Comparison of ENCODE assay signal across 8 mouse cellular contexts in genomic region chr3:67514801-67515273, GRCm38 (mm10). TPM values are rescaled to one million over a fixed set of nuclear protein-coding genes. Genes with fewer than 3 reads are reported as not detected.
DNase-seq lines count a peak whose midpoint lies in the region; ATAC-seq and TF ChIP-seq lines count a peak whose summit lies in the region.

No protein-coding gene starts in this region.

- H3K4me3 ChIP-seq in testis, adult 2 months (ENCODE audit: control insufficient read depth, low read depth, low read length), result peak overlapping the region; percentile 64
- peak overlapping the region; percentile 65 for H3K4me3 ChIP-seq in hindbrain, embryonic 13.5 days
- peak overlapping the region; percentile 54 for H3K4me3 ChIP-seq in liver, postnatal 0 days (ENCODE audit: low read depth, low read length)

- no peaks in the 10 kb centered on the region for H3K9me3 ChIP-seq in hindbrain, embryonic 13.5 days
- H3K9me3 ChIP-seq in liver, postnatal 0 days (ENCODE audit: low read length), result no peaks in the 10 kb centered on the region

- peak; percentile 64 for ATAC-seq in hindbrain, embryonic 13.5 days (ENCODE audit: low FRiP score)
- ATAC-seq in liver, postnatal 0 days, result peak; percentile 51

- H3K4me1 ChIP-seq in testis, adult 2 months (ENCODE audit: control insufficient read depth, insufficient read depth, low read length), result peaks cover 15% of the 10 kb centered on the region
- peaks cover 12% of the 10 kb centered on the region for H3K4me1 ChIP-seq in hindbrain, embryonic 13.5 days (replicated peaks)
- 0 out of 2 replicates have a peak, but pooled peaks cover 2% of the 10 kb centered on the region for H3K4me1 ChIP-seq in liver, postnatal 0 days (ENCODE audit: insufficient read depth)

- H3K9ac ChIP-seq in hindbrain, embryonic 13.5 days, result peak overlapping the region; percentile 78
- peak overlapping the region; percentile 35 for H3K9ac ChIP-seq in liver, postnatal 0 days (replicated peaks)

- H3K4me2 ChIP-seq in hindbrain, embryonic 13.5 days, result peak overlapping the region; percentile 100
- peak overlapping the region; percentile 77 for H3K4me2 ChIP-seq in liver, postnatal 0 days (ENCODE audit: low read depth, low read length)

- H3K36me3 ChIP-seq in testis, adult 2 months (ENCODE audit: control insufficient read depth, insufficient read depth, low read length), result no peaks in the 10 kb centered on the region
- no peaks in the 10 kb centered on the region for H3K36me3 ChIP-seq in hindbrain, embryonic 13.5 days
- no peaks in the 10 kb centered on the region for H3K36me3 ChIP-seq in liver, postnatal 0 days (replicated peaks; ENCODE audit: insufficient read depth, low read length)

- TF ChIP-seq POLR2A in testis, adult 2 months (IDR thresholded peaks at IDR 0.05; ENCODE audit: control insufficient read depth, low read depth, low read length), result no peak

- TF ChIP-seq EP300 in liver, postnatal 0 days (IDR thresholded peaks at IDR 0.05; ENCODE audit: low read depth), result no peak

- no peak for TF ChIP-seq CTCF in testis, adult 2 months (IDR thresholded peaks at IDR 0.05; ENCODE audit: control insufficient read depth, insufficient read depth, insufficient replicate concordance, low read depth, low read length)
- no peak for TF ChIP-seq CTCF in liver, postnatal 0 days (IDR thresholded peaks at IDR 0.05; ENCODE audit: low read depth)

- WGBS in hindbrain, embryonic 13.5 days, result 5% methylated on average over 40 of the region's 40 CpGs
- WGBS in liver, postnatal 0 days (ENCODE audit: insufficient replicate concordance), result 7% methylated on average over 39 of the region's 40 CpGs

- DNase-seq in adrenal gland, postnatal 10 days, result peak; percentile 25
- no peak for DNase-seq in adrenal gland, postnatal 14 days
- DNase-seq in testis, postnatal 14 days (ENCODE audit: low spot score), result no peak
- DNase-seq in liver, postnatal 0 days, result no peak
- DNase-seq in retina, postnatal 7 days (ENCODE audit: low read depth, low spot score), result peak; percentile 8
- DNase-seq in cerebellum, adult 11 months, result no peak

- no peak overlapping the region for H3K27ac ChIP-seq in testis, adult 2 months (ENCODE audit: control insufficient read depth, insufficient read depth, low read depth, low read length)
- H3K27ac ChIP-seq in hindbrain, embryonic 13.5 days, result no peak overlapping the region
- no peak overlapping the region for H3K27ac ChIP-seq in liver, postnatal 0 days (ENCODE audit: low read depth)

- H3K27me3 ChIP-seq in testis, adult 2 months (ENCODE audit: control insufficient read depth, insufficient read depth, low read length), result no peaks in the 10 kb centered on the region
- H3K27me3 ChIP-seq in hindbrain, embryonic 13.5 days, result peaks cover 43% of the 10 kb centered on the region
- peaks cover 14% of the 10 kb centered on the region for H3K27me3 ChIP-seq in liver, postnatal 0 days (ENCODE audit: insufficient read depth, low read length)

RNA-seq across cellular contexts. Expression of gene Rarres1, which starts 0.5 kb away (rescaled TPM):
- 1 to 10 TPM; 1.7 to 1.8 TPM for total RNA-seq in adrenal gland, postnatal 10 days (2021)
- 1.0 and 1.5 TPM in 2 replicates for total RNA-seq in adrenal gland, postnatal 14 days (2021)
- polyA plus RNA-seq in testis, adult 2 months (2012; rRNA removed), result 3.8 and 5.1 TPM in 2 replicates
- polyA plus RNA-seq in hindbrain, embryonic 13.5 days (2015; fragmentation: Nextera tagmentation; extraction: Ambion mirVana), result 1.3 TPM in 2 replicates
- polyA plus RNA-seq in liver, postnatal 0 days (2015; fragmentation: Nextera tagmentation; extraction: Ambion mirVana), result 11.0 and 12.7 TPM in 2 replicates

RNA-seq across cellular contexts. Expression of gene Lxn, which starts 51.1 kb away (rescaled TPM):
- total RNA-seq in adrenal gland, postnatal 10 days (2021), result 10 to 100 TPM; 17.6 to 21.9 TPM
- 16.7 and 16.8 TPM in 2 replicates for total RNA-seq in adrenal gland, postnatal 14 days (2021)
- 16.6 and 24.6 TPM in 2 replicates for polyA plus RNA-seq in testis, adult 2 months (2012; rRNA removed)
- polyA plus RNA-seq in hindbrain, embryonic 13.5 days (2015; fragmentation: Nextera tagmentation; extraction: Ambion mirVana), result 165 and 227 TPM in 2 replicates
- 9.0 and 9.9 TPM in 2 replicates for polyA plus RNA-seq in liver, postnatal 0 days (2015; fragmentation: Nextera tagmentation; extraction: Ambion mirVana)

Comparison
In these comparisons a context has a peak if more than half of its experiments do, and no peak if none do; other contexts are left out.
1. DNase-seq: peak in adrenal gland, postnatal 10 days (single experiment) and retina, postnatal 7 days (single experiment); none in adrenal gland, postnatal 14 days (single experiment), testis, postnatal 14 days (single experiment), liver, postnatal 0 days (single experiment) and cerebellum, adult 11 months (single experiment).
2. Peak in every context shown above with its lines, with median percentiles within 50 percentile points of each other: H3K4me3 ChIP-seq.